Mouse (Mus musculus): ENCODE data around the gene Btnl10.

Btnl10 gene

GRCm38 (mm10) chr11:58917745-58918366 is at the start of gene Btnl10:
Btnl10 (plus strand) TSS chr11:58917908.
- no peak for DNase-seq (ENCODE audit: inconsistent age in 2 of 2, low spot score in 1 of 2)

- DNase-seq (ENCODE audit: inconsistent age in 2 of 2, low spot score in 1 of 2): peak in 1 of 2 experiments; percentile 27
Observed at GRCm38 (mm10) chr11:58867954-58868330, 49.8 kb upstream of the Btnl10 start.

- DNase-seq (ENCODE audit: inconsistent age in 2 of 2, low spot score in 1 of 2): peak; percentile 44 to 46
Observed at GRCm38 (mm10) chr11:58870961-58871360, 46.7 kb upstream of the Btnl10 start.

DNA sequence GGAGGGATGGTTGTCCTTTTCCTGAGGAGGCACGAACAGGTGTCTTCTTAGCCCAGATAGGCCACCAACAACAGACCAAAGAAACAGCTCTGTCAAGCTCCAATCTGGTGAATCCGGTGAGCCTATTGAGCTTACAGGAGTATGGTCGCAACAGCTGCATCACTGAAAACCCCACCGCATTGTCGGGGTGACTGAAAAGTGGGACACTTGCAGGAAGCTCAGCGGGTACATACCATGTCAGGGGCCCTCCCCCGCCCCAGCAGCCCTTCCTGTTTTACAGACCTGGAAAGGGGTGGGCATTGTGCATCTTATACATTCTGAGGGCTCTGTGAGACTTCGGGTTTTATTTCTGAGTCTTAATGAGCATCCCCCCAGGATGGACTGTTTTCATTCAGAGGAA is 34.0 kb upstream of the Btnl10 start:
- no peak for DNase-seq (ENCODE audit: inconsistent age in 2 of 2, low spot score in 1 of 2)

- no peak for DNase-seq (ENCODE audit: inconsistent age in 2 of 2, low spot score in 1 of 2)
Observed at GRCm38 (mm10) chr11:58890511-58890910, 27.2 kb upstream of the Btnl10 start.

- no peak for DNase-seq (ENCODE audit: inconsistent age in 2 of 2, low spot score in 1 of 2)
Observed at GRCm38 (mm10) chr11:58894456-58894855, 23.3 kb upstream of the Btnl10 start.

DNA sequence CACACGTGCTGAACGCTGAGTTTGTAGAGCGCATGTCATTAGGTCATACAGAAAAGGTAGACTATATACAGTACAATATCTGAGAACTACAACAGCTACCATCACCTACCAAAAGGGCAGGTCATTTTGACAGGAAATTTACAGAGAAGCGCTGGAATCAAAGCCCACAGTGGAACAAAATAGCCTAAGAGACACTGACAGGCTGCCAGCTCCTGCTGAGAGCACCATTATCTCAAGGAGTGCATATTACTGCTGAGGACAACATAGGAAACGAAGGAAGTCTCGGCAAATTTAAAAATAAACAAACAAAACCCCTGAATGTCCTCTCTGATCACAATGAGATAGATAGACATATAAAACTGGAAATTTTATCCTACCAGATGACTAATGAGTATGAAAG is 20.2 kb upstream of the Btnl10 start:
- no peak for DNase-seq (ENCODE audit: inconsistent age in 2 of 2, low spot score in 1 of 2)

DNA sequence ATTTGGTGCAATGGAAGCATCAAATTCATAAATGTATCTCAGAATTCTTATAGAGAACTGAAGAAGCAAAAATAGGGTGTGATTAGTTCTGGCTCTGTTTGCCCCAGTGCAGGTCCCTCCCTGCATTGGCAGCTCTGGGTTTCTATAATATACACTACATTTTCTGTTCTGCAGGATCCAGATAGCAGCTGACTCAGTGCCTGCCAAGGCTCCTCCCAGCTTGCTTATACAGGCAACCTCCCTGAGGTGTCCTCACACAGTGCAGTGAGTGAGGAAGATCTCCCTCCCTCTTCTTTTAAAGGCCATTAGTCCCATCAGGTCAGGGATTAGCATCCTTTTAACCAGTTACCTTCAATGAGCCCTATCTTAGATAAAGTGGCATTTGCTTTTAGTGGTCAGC is 16.6 kb upstream of the Btnl10 start:
- no peak for DNase-seq (ENCODE audit: inconsistent age in 2 of 2, low spot score in 1 of 2)

GRCm38 (mm10) chr11:58903511-58904409 is 13.9 kb upstream of the Btnl10 start, which contains the start of gene Zfp39:
Zfp39 (minus strand) TSS chr11:58904225.
- DNase-seq (ENCODE audit: inconsistent age in 2 of 2, low spot score in 1 of 2): peak; percentile 96 to 99

- DNase-seq (ENCODE audit: inconsistent age in 2 of 2, low spot score in 1 of 2): no peak
Observed at GRCm38 (mm10) chr11:58904410-58904718, 13.3 kb upstream of the Btnl10 start.

GRCm38 (mm10) chr11:58904838-58905237 is 12.9 kb upstream of the Btnl10 start:
- peak; percentile 18 to 53 for DNase-seq (ENCODE audit: inconsistent age in 2 of 2, low spot score in 1 of 2)

DNA sequence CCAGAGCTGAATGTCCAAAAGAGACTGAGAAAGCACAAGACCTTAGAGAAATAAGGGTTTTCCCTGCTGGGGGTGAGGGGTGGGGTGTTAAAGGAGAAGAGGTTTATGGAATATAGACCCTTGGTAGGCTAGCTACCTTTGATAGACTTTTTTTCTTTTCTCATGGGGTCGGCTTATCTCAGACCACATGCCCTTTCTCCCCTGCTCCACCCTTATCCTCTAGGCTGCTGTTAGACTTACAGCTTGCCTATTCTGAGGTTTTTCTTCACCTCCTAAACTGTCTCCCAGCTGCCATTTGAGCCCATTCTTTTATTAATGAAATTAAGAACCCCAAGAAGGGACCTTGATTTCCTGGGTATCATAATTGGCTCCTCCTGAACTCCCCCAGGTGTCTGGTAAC is 3.9 kb upstream of the Btnl10 start:
- DNase-seq (ENCODE audit: inconsistent age in 2 of 2, low spot score in 1 of 2): no peak

DNA sequence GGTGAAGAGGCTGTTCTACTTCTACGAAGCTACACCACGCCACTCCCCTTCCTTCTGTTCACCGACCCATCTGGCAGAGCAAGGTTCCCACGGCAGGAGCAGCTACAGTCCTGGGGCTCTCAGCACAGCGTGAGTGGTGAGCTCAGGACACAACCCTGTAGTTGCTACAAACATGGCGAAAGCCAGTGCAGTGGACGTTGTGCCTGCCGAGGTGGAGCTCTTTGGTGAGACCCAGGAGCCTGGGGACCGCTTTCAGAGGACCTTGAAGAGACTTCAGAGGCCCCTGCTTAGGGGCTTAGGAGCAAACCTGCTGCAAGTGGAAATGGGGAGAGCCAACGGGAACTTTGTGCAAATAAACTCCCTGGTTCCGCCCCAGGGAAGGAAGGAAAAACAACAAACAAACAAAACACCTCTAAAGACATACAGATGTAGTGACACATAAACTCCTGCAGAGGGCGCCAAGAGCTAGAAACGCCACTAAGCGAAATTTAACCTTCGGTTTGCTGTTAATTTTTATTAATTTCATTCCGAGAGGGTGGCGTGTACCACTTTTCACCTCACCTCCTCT is 3.2 kb upstream of the Btnl10 start:
- peak in 1 of 2 experiments; percentile 65 for DNase-seq (ENCODE audit: inconsistent age in 2 of 2, low spot score in 1 of 2)

DNA sequence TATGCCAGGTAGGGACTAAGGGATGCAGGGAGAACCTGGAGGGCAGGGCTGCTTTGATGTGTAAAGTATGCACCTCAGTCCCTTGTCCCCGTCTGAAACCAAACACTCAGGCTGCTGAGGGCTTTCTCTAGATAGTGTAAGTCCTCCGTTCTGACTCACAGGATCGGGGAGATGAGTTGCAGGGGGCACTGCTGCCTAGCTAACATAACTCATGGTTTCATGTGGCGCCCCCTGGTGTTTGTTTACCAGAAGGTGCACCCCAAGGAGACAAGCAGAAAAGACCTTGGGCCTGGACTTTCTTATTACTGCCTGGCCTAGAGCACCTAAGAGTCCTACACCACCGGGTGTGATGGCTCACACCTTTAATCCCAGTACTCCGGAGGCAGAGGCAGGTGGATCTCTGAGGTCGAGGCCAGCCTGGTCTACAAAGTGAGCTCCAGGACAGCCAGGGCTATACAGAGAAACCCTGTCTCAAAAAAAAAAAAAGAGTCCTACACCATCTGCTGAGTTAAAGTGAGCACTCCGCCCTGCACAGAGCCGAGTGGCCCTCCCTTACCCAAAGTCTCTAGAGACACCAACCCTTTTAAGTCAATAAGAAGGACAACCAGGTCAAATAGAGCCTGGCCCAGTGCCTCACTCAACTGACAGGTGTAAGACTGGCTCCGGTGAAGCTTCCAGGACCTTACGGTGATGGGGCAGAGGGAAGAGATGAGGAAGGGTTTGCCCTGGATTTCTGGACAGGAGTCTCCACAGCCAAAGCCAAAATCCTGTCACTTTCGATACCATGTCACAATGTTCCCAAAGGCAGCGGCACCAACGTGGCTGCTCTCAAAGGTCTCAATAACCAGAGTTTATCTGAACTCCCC is 596 bp upstream of the Btnl10 start:
- DNase-seq (ENCODE audit: inconsistent age in 2 of 2, low spot score in 1 of 2): peak; percentile 50 to 74

DNA sequence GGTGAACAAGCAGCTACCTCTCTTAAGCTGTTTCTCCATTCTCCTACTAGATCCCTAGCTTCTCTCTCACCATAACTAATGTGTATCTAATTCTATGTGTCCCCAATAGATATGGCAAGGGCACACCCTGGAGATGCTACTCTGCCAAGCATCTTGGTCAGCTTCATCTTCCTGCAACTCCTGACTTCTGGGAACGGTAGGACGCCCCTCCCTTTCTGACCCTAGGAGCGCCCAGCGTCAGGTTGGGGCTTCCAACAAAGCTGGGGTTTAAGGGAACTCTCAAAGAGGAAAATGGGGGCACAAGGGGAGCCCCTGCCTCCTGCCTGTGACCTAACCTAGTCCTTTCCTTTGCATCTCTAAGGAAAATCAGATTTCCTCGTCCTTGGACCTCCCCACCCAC is 1.1 kb downstream of the Btnl10 start:
- DNase-seq (ENCODE audit: inconsistent age in 2 of 2, low spot score in 1 of 2): no peak

DNA sequence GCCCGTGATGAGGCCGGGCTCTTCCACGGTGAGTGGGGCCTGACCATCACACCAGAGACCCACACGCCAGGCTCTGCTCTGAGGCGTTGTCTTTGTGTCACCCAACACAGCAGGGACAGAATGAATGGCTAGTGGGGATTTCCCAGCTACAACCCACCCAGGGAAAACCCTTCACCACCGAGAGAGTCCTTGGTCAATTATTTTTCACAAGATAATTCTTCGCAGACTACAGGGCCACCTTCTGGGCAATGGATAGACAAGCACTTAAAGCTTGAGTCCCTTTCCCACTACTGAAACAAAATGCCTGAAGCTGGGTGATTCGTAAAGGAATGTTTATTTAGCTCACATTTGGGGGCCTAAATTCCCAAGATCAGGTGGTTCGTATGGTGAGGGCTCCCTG is 4.7 kb downstream of the Btnl10 start:
- DNase-seq (ENCODE audit: inconsistent age in 2 of 2, low spot score in 1 of 2): no peak

- DNase-seq (ENCODE audit: inconsistent age in 2 of 2, low spot score in 1 of 2): no peak
Observed at GRCm38 (mm10) chr11:58926651-58927050, 8.9 kb downstream of the Btnl10 start.

DNA sequence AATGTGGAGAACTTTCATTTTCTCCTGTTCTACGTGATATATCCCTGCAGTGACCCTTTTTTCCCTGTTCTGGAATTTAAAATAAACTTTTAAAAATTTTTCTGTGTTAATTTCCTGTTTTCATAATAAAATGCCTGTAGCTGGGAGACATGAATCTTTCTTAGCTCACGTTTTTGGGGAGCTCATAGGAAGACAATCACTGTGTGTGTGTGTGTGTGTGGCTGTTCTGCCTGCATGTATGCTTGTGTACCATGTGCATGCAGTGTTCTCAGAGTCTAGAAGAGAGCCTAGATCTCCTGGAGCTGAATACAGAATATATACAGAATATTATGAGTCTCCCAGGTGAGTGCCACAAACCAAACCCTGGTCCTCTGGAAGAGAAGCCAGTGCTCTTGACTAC is 9.3 kb downstream of the Btnl10 start:
- DNase-seq (ENCODE audit: inconsistent age in 2 of 2, low spot score in 1 of 2): no peak

DNA sequence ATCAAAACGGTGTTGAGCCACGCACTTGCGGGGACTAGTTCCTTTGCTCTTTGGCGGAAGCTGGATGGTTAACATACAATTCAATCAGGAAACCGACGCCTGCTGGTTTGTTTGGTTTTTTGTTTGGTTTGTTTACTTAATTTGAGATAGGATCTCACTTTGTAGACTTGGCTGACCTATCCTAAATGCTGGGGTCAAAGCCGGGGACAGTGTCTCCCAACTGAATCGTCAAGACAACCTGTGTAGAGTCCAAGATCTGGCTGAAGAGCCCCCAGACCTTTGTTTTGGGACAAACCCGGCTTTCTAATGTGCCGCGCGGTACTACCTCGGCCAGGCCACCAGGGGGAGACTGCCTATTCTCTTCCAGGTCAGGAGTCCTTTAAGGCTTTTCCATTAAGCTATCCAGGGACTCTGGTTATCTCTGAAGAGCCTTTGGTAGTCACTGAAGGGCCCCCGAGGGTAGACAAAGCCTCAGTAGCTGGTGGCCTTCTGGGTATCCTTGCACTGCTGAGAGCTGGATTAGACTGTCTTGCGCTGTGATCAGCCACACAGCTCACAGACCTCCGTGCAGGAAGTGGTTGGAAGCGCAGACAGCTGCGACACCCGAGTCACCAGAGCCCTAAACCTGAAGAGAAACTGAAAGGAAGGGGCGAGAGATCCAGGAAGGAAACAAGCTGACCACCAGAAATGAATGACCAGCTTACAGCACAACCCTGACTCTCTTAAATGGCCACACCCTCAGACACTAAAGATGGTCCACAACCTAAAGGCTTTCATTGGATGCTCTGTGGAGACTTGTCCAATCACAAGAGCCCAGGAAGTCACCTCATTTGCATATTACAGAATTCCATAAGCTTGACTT is 10.3 kb downstream of the Btnl10 start:
- peak; percentile 53 to 82 for DNase-seq (ENCODE audit: inconsistent age in 2 of 2, low spot score in 1 of 2)

DNA sequence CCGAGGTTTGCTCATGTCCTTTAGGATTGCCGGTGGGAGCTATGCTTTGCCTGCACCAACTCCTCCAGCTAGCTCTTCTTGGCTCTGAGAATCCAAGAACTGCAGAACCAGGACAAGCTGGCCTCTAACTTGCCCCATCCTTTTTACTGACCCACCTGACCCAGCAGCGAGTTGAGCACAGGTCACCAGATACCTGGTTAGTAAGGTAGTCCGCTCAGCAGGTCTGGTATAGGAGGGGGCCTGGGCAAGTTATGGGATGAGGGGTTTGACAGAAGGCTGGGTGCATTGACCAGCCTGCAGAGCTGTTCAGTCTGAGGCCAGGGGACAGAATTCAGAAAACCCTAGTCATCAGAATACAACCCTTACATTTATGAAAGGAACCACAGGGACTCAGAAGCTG is 11.3 kb downstream of the Btnl10 start:
- no peak for DNase-seq (ENCODE audit: inconsistent age in 2 of 2, low spot score in 1 of 2)

All from adrenal gland, adult (tissue).